Mouse (Mus musculus) hindbrain, embryonic 11.5 days (tissue): ENCODE results near the gene Ccdc125. TPM values are rescaled to one million over a fixed set of nuclear protein-coding genes. Genes with fewer than 3 reads are reported as not detected.

Source experiments
- ATAC-seq: fragments of 200-750 bp; cut with Nextera tagmentation; 2 replicates; pipeline ENCODE4 v1.8.0; 2017; ENCODE audit warnings: mild to moderate bottlenecking, moderate TSS enrichment, moderate library complexity; ENCODE audit not compliant: low FRiP score
- DNase-seq: peaks from one replicate; pipeline ENCODE4 v3.0.0-alpha.2; 2015; ENCODE audit warnings: low spot score
- H3K27ac ChIP-seq: fragments of 300-500 bp; sonication (generic); 2 replicates; pipeline ENCODE4 v1.5.1; 2014; ENCODE audit warnings: mild to moderate bottlenecking, low read depth, low read length
- H3K27me3 ChIP-seq: fragments of 300-500 bp; sonication (generic); 2 replicates; pipeline ENCODE4 v1.6.1; 2014; ENCODE audit warnings: mild to moderate bottlenecking, low read length, moderate library complexity, mixed read lengths; ENCODE audit not compliant: control insufficient read depth, insufficient read depth
- H3K36me3 ChIP-seq: fragments of 300-500 bp; sonication (generic); 2 replicates; pipeline ENCODE4 v1.6.1; 2014; ENCODE audit warnings: mild to moderate bottlenecking, low read length, moderate library complexity, mixed read lengths; ENCODE audit not compliant: control insufficient read depth, insufficient read depth
- H3K4me1 ChIP-seq: fragments of 300-500 bp; sonication (generic); replicated peaks from 2 replicates; pipeline ENCODE4 v1.6.1; 2014; ENCODE audit warnings: low read length, mixed read lengths; ENCODE audit not compliant: control insufficient read depth, insufficient read depth
- H3K4me2 ChIP-seq: fragments of 300-500 bp; sonication (generic); replicated peaks from 2 replicates; pipeline ENCODE4 v1.6.1; 2014; ENCODE audit warnings: mild to moderate bottlenecking, low read depth, low read length
- H3K4me3 ChIP-seq: fragments of 300-500 bp; sonication (generic); 2 replicates; pipeline ENCODE4 v1.5.1; 2014; ENCODE audit warnings: low read depth, low read length
- H3K9ac ChIP-seq: fragments of 300-500 bp; sonication (generic); 2 replicates; pipeline ENCODE4 v1.6.1; 2014; ENCODE audit warnings: low read depth, low read length
- H3K9me3 ChIP-seq: fragments of 300-500 bp; sonication (generic); 2 replicates; pipeline ENCODE4 v1.6.1; 2016; ENCODE audit warnings: low read length; ENCODE audit not compliant: control insufficient read depth
- WGBS: fragments of 180-500 bp; shearing (Covaris S2); extraction: QIAGEN DNeasy Blood & Tissue Kit; methylation state at CpG from one replicate; pipeline ENCODE4 v1.1.7; 2014; 5-methylcytosine and 5-hydroxymethylcytosine counted together
- polyA plus RNA-seq: library from polyadenylated mRNA; unstranded; fragments of >200 nt; fragmentation: Nextera tagmentation; extraction: Ambion mirVana; gene quantifications from 2 replicates; pipeline ENCODE4 v1.2.1, GENCODE M21; 2014

Ccdc125 gene
- polyA plus RNA-seq, 1 experiment from 2014 or later: 2.7 TPM

- DNase-seq (no peak), ATAC-seq (no peak)
- no peak overlapping the region for H3K4me3 ChIP-seq
- no peak overlapping the region for H3K4me2 ChIP-seq
- no peaks in the 10 kb centered on the region for H3K4me1 ChIP-seq
- WGBS: 94% methylated on average over 5 of the region's 5 CpGs
- H3K9ac ChIP-seq: no peak overlapping the region
- H3K36me3 ChIP-seq: no peaks in the 10 kb centered on the region
- no peaks in the 10 kb centered on the region for H3K9me3 ChIP-seq
- H3K27me3 ChIP-seq: no peaks in the 10 kb centered on the region
- no peak overlapping the region for H3K27ac ChIP-seq
Measured at GRCm38 (mm10) chr13:100658091-100658490, 11.4 kb upstream of the Ccdc125 start.

- ATAC-seq (peak; percentile 47), DNase-seq (peak; percentile 79)
- Histone ChIP-seq H3K4me1 (no peaks in the 10 kb centered on the region), H3K4me3 (no peak overlapping the region), H3K27me3 (no peaks in the 10 kb centered on the region), H3K36me3 (no peaks in the 10 kb centered on the region), H3K27ac (no peak overlapping the region), H3K9ac (no peak overlapping the region), H3K9me3 (no peaks in the 10 kb centered on the region), H3K4me2 (no peak overlapping the region)
- 56% methylated on average over 4 of the region's 4 CpGs for WGBS
Measured at GRCm38 (mm10) chr13:100659864-100660456, 9.6 kb upstream of the Ccdc125 start.

DNA sequence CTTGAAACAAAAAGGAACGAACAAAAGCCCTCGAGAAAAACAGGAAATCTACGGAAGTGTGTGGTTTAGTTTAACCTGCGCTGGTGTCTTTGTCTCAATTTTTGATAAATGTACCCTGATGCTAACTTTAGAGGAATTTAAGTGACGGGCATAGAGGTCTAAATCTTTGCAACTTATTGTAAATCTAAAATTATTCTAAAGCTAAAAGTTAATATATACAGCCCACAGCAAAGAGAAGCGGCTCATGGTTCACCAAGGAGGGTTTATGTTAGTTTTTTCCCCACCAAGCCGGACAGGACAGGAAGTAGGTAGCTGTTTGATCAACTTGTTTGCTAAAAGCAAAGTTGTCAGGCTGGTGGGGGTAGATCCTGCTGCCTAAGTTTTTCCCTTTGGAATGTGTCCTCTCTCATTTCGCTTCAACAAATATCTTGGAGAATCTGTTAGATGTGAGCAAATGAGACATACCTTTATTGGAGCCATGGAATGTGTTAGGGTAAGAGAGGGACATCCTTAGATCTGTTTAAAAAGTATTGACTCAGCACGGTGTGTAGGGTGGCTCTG, 744 bp downstream of the Ccdc125 start:
- WGBS: 61% methylated on average over 9 of the region's 9 CpGs
- H3K27me3 ChIP-seq: no peaks in the 10 kb centered on the region
- H3K27ac ChIP-seq: no peak overlapping the region
- peak overlapping the region; percentile 47 for H3K4me3 ChIP-seq
- peak overlapping the region; percentile 68 for H3K4me2 ChIP-seq
- no peaks in the 10 kb centered on the region for H3K9me3 ChIP-seq
- H3K4me1 ChIP-seq: 0 out of 2 replicates have a peak, but pooled peaks cover 2% of the 10 kb centered on the region
- 0 out of 2 replicates have a peak, but pooled peaks cover 2% of the 10 kb centered on the region for H3K36me3 ChIP-seq
- ATAC-seq (no peak), DNase-seq (peak; percentile 8)
- H3K9ac ChIP-seq: no peak overlapping the region; the same call in 1 of the 2 replicates

GRCm38 (mm10) chr13:100675936-100676635, 6.6 kb downstream of the Ccdc125 start:
- DNase-seq (no peak), ATAC-seq (no peak)
- Histone ChIP-seq H3K36me3 (no peaks in the 10 kb centered on the region), H3K9ac (no peak overlapping the region), H3K4me1 (no peaks in the 10 kb centered on the region), H3K27ac (no peak overlapping the region), H3K27me3 (no peaks in the 10 kb centered on the region), H3K4me3 (no peak overlapping the region), H3K9me3 (no peaks in the 10 kb centered on the region), H3K4me2 (no peak overlapping the region)
- 85% methylated on average over 15 of the region's 15 CpGs for WGBS

- H3K9me3 ChIP-seq: no peaks in the 10 kb centered on the region
- H3K4me3 ChIP-seq: no peak overlapping the region
- ATAC-seq: no peak
- no peak overlapping the region for H3K27ac ChIP-seq
- H3K4me1 ChIP-seq: no peaks in the 10 kb centered on the region
- no peak for DNase-seq
- H3K9ac ChIP-seq: no peak overlapping the region
- no peaks in the 10 kb centered on the region for H3K27me3 ChIP-seq
- no peak overlapping the region for H3K4me2 ChIP-seq
- no peaks in the 10 kb centered on the region for H3K36me3 ChIP-seq
- 91% methylated on average over 8 of the region's 8 CpGs for WGBS
Measured at GRCm38 (mm10) chr13:100681615-100682014, 12.1 kb downstream of the Ccdc125 start.

GRCm38 (mm10) chr13:100682837-100683236, 13.3 kb downstream of the Ccdc125 start:
- Histone ChIP-seq H3K9me3 (no peaks in the 10 kb centered on the region), H3K9ac (no peak overlapping the region), H3K4me3 (no peak overlapping the region), H3K4me1 (no peaks in the 10 kb centered on the region), H3K36me3 (no peaks in the 10 kb centered on the region), H3K27me3 (no peaks in the 10 kb centered on the region), H3K4me2 (no peak overlapping the region), H3K27ac (no peak overlapping the region)
- no peak for ATAC-seq
- no peak for DNase-seq
- 85% methylated on average over 2 of the region's 2 CpGs for WGBS

DNA sequence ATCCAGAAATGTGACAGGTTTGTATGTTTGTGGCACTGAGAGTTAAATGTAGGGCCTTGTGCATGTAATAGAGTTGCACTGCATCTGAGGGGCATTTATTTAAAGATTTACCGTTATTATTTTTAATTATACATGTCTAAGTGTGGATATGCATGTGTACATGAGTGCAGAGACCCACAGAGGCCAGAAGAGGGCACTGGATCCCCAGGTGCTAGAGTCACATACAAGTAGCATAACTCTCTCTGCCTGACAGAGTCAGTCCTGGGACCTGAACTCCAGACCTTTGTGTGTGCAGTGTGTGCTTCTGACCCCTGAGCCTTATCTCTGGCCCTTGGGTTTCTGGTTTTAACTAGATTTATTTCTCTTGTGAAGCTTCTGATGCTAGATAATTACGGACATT, 14.8 kb downstream of the Ccdc125 start:
- no peak overlapping the region for H3K27ac ChIP-seq
- no peak overlapping the region for H3K9ac ChIP-seq
- ATAC-seq: no peak
- DNase-seq: no peak
- no peaks in the 10 kb centered on the region for H3K36me3 ChIP-seq
- H3K4me3 ChIP-seq: no peak overlapping the region
- H3K9me3 ChIP-seq: no peaks in the 10 kb centered on the region
- 74% methylated on average over 2 of the region's 2 CpGs for WGBS
- H3K4me2 ChIP-seq: no peak overlapping the region
- no peaks in the 10 kb centered on the region for H3K4me1 ChIP-seq
- H3K27me3 ChIP-seq: no peaks in the 10 kb centered on the region

- 57% methylated on average over 7 of the region's 7 CpGs for WGBS
- Histone ChIP-seq H3K27me3 (no peaks in the 10 kb centered on the region), H3K4me2 (no peak overlapping the region), H3K9me3 (no peaks in the 10 kb centered on the region), H3K4me1 (no peaks in the 10 kb centered on the region), H3K9ac (no peak overlapping the region), H3K4me3 (no peak overlapping the region), H3K27ac (no peak overlapping the region), H3K36me3 (no peaks in the 10 kb centered on the region)
- ATAC-seq (no peak), DNase-seq (no peak)
Measured at GRCm38 (mm10) chr13:100687513-100687912, 18.0 kb downstream of the Ccdc125 start.

- WGBS: 91% methylated on average over 3 of the region's 3 CpGs
- Histone ChIP-seq H3K36me3 (no peaks in the 10 kb centered on the region), H3K4me1 (no peaks in the 10 kb centered on the region), H3K27me3 (no peaks in the 10 kb centered on the region), H3K27ac (no peak overlapping the region), H3K4me3 (no peak overlapping the region), H3K4me2 (no peak overlapping the region), H3K9ac (no peak overlapping the region), H3K9me3 (no peaks in the 10 kb centered on the region)
- DNase-seq: no peak
- no peak for ATAC-seq
Measured at GRCm38 (mm10) chr13:100697541-100697940, 28.0 kb downstream of the Ccdc125 start.
